Mouse (Mus musculus) hematopoietic stem cell, adult 5-6 weeks (primary cell): ENCODE results near the gene Olfr676. TPM values are rescaled to one million over a fixed set of nuclear protein-coding genes. Genes with fewer than 3 reads are reported as not detected.
"Not testable (repeated sequence)": the region's sequence is repeated elsewhere in the genome, so short reads cannot be mapped to it uniquely, and the experiment has no call there.

Source experiments
- ATAC-seq, 2 experiments: fragments of 125-278 bp in 1 of 2; replicated peaks in 1 of 2; 2 replicates each; pipeline ENCODE4 v1.8.0; 2016 to 2017; ENCODE audit warnings: inconsistent platforms in 2 of 2, mild to moderate bottlenecking in 2 of 2, moderate number of reproducible peaks in 2 of 2, low read depth in 1 of 2, moderate TSS enrichment in 1 of 2; ENCODE audit not compliant: low FRiP score in 2 of 2, poor library complexity in 2 of 2, severe bottlenecking in 2 of 2, insufficient read depth in 1 of 2, low TSS enrichment in 1 of 2
- total RNA-seq: library from RNA; stranded (forward); fragments of 172-1452, 232-1000 nt; gene quantifications from 2 replicates; pipeline ENCODE4 v1.2.3, GENCODE M21; 2017

The Olfr676 gene
- not detected in 2 replicates for total RNA-seq

GRCm38 (mm10) chr7:105032398-105032797 lies at the start of gene Olfr676:
TSS of gene Olfr676 (plus strand) at chr7:105032698.
- ATAC-seq = no peak

- no peak for ATAC-seq
Observed at GRCm38 (mm10) chr7:105001929-105002328, 30.6 kb upstream of the Olfr676 start, which contains the start of gene Olfr672. TSS of gene Olfr672 (minus strand) at chr7:105002029.

GRCm38 (mm10) chr7:105022530-105022929 lies 10.0 kb upstream of the Olfr676 start:
- ATAC-seq = no peak

- ATAC-seq = no peak
Observed at GRCm38 (mm10) chr7:105028360-105028759, 4.1 kb upstream of the Olfr676 start, which contains the start of gene Olfr675. TSS of gene Olfr675 (minus strand) at chr7:105028460.

GRCm38 (mm10) chr7:105033836-105034235 lies 1.3 kb downstream of the Olfr676 start:
- ATAC-seq = not testable (repeated sequence)

GRCm38 (mm10) chr7:105058951-105059350 lies 26.5 kb downstream of the Olfr676 start:
- no peak for ATAC-seq

- ATAC-seq = no peak
Observed at GRCm38 (mm10) chr7:105064175-105064574, 31.7 kb downstream of the Olfr676 start, which contains the start of gene Olfr678. TSS of gene Olfr678 (plus strand) at chr7:105064475.

GRCm38 (mm10) chr7:105080905-105081304 lies 48.4 kb downstream of the Olfr676 start, which contains the start of gene Olfr679:
TSS of gene Olfr679 (plus strand) at chr7:105081205.
- ATAC-seq = no peak

Other genes starting within 250 kb of the Olfr676 start
- gene Usp17lb, start 190.1 kb upstream of the Olfr676 start, total RNA-seq = not detected in 2 replicates
- gene Usp17la, start 175.7 kb upstream of the Olfr676 start, total RNA-seq = not detected in 2 replicates
- not detected in 2 replicates for gene Olfr665, start 154.7 kb upstream of the Olfr676 start, total RNA-seq
- not detected in 2 replicates for gene Olfr666, start 136.7 kb upstream of the Olfr676 start, total RNA-seq
- not detected in 2 replicates for gene Olfr667, start 111.2 kb upstream of the Olfr676 start, total RNA-seq
- gene Olfr668, start 104.6 kb upstream of the Olfr676 start, total RNA-seq = not detected in 2 replicates
- gene Olfr669, start 98.5 kb upstream of the Olfr676 start, total RNA-seq = not detected in 2 replicates
- not detected in 2 replicates for gene Olfr670, start 70.1 kb upstream of the Olfr676 start, total RNA-seq
- gene Olfr671, start 53.6 kb upstream of the Olfr676 start, total RNA-seq = not detected in 2 replicates
- not detected in 2 replicates for gene Olfr672, start 30.7 kb upstream of the Olfr676 start, total RNA-seq
- not detected in 2 replicates for gene Olfr675, start 4.2 kb upstream of the Olfr676 start, total RNA-seq
- not detected in 2 replicates for gene Olfr677, start 18.7 kb downstream of the Olfr676 start, total RNA-seq
- not detected in 2 replicates for gene Olfr678, start 31.8 kb downstream of the Olfr676 start, total RNA-seq
- gene Olfr679, start 48.5 kb downstream of the Olfr676 start, total RNA-seq = not detected in 2 replicates
- gene Olfr680-ps1, start 60.1 kb downstream of the Olfr676 start, total RNA-seq = not detected in 2 replicates
- not detected in 2 replicates for gene Olfr681, start 84.1 kb downstream of the Olfr676 start, total RNA-seq
- not detected in 2 replicates for gene Olfr683, start 114.3 kb downstream of the Olfr676 start, total RNA-seq
- gene Olfr684, start 131.0 kb downstream of the Olfr676 start, total RNA-seq = not detected in 2 replicates
- not detected in 2 replicates for gene Olfr685, start 153.3 kb downstream of the Olfr676 start, total RNA-seq
- not detected in 2 replicates for gene Olfr686, start 174.8 kb downstream of the Olfr676 start, total RNA-seq